Mouse (Mus musculus) neutrophil, adult 5-6 weeks (primary cell): ENCODE results near the gene Rpl22l1. TPM values are rescaled to one million over a fixed set of nuclear protein-coding genes. Genes with fewer than 3 reads are reported as not detected.
"Not testable (repeated sequence)": the region's sequence is repeated elsewhere in the genome, so short reads cannot be mapped to it uniquely, and the experiment has no call there.

ENCODE experiments used
- ATAC-seq: fragments of 151-379, 151-347 bp; 2 replicates; pipeline ENCODE4 v1.8.0; 2017; ENCODE audit warnings: mild to moderate bottlenecking, moderate TSS enrichment; ENCODE audit not compliant: insufficient number of reproducible peaks, poor library complexity, low FRiP score, severe bottlenecking; ENCODE audit errors: extremely low read depth
- total RNA-seq: library from RNA; stranded (forward); fragments of 200-1000 nt; gene quantifications from 2 replicates; pipeline ENCODE4 v1.2.3, GENCODE M21; 2017

The Rpl22l1 gene
- 76.9 and 79.0 TPM in 2 replicates for total RNA-seq

- peak; percentile 98 for ATAC-seq
Observed at GRCm38 (mm10) chr3:28805301-28806097, at the start of gene Rpl22l1. Rpl22l1 (plus strand) TSS chr3:28805436.

GRCm38 (mm10) chr3:28755477-28755876 is 49.8 kb upstream of the Rpl22l1 start:
- ATAC-seq: no peak

GRCm38 (mm10) chr3:28761225-28761789 is 43.9 kb upstream of the Rpl22l1 start:
- ATAC-seq: no peak

- no peak for ATAC-seq
Observed at GRCm38 (mm10) chr3:28766935-28767334, 38.3 kb upstream of the Rpl22l1 start.

GRCm38 (mm10) chr3:28768222-28768621 is 37.0 kb upstream of the Rpl22l1 start:
- ATAC-seq: no peak

GRCm38 (mm10) chr3:28772919-28773318 is 32.3 kb upstream of the Rpl22l1 start:
- not testable (repeated sequence) for ATAC-seq

GRCm38 (mm10) chr3:28775361-28775760 is 29.9 kb upstream of the Rpl22l1 start:
- no peak for ATAC-seq

- ATAC-seq: no peak
Observed at GRCm38 (mm10) chr3:28775958-28776357, 29.3 kb upstream of the Rpl22l1 start.

GRCm38 (mm10) chr3:28776491-28776890 is 28.7 kb upstream of the Rpl22l1 start:
- ATAC-seq: no peak

GRCm38 (mm10) chr3:28780511-28780910 is 24.7 kb upstream of the Rpl22l1 start:
- ATAC-seq: no peak

- peak; percentile 91 for ATAC-seq
Observed at GRCm38 (mm10) chr3:28780994-28781393, 24.2 kb upstream of the Rpl22l1 start, which contains the start of gene Eif5a2. Eif5a2 (plus strand) TSS chr3:28781276.

- no peak for ATAC-seq
Observed at GRCm38 (mm10) chr3:28781422-28781821, 23.8 kb upstream of the Rpl22l1 start.

- no peak for ATAC-seq
Observed at GRCm38 (mm10) chr3:28781848-28782247, 23.4 kb upstream of the Rpl22l1 start.

- ATAC-seq: no peak
Observed at GRCm38 (mm10) chr3:28784176-28784575, 21.1 kb upstream of the Rpl22l1 start.

- ATAC-seq: no peak
Observed at GRCm38 (mm10) chr3:28794835-28795234, 10.4 kb upstream of the Rpl22l1 start.

- no peak for ATAC-seq
Observed at GRCm38 (mm10) chr3:28808039-28808643, 2.9 kb downstream of the Rpl22l1 start.

GRCm38 (mm10) chr3:28811441-28811840 is 6.2 kb downstream of the Rpl22l1 start:
- no peak for ATAC-seq

GRCm38 (mm10) chr3:28814361-28814760 is 9.1 kb downstream of the Rpl22l1 start:
- peak; percentile 71; the same call in 1 of the 2 replicates for ATAC-seq

GRCm38 (mm10) chr3:28816010-28816540 is 10.8 kb downstream of the Rpl22l1 start:
- no peak for ATAC-seq

GRCm38 (mm10) chr3:28826272-28826671 is 21.0 kb downstream of the Rpl22l1 start:
- ATAC-seq: no peak
